In genomic region chr4:150598686-150599085, GRCm38 (mm10) we compare ENCODE assay signal across 10 mouse cellular contexts. TPM values are rescaled to one million over a fixed set of nuclear protein-coding genes. Genes with fewer than 3 reads are reported as not detected.
A peak's percentile ranks its signal among the peaks of the same experiment; 100 is the strongest.
DNase-seq lines count a peak whose midpoint lies in the region; ATAC-seq and TF ChIP-seq lines count a peak whose summit lies in the region.
"Had no signal": no experiment of that assay in that cellular context is flagged by ENCODE, and none has a peak within 500 bp of the region (broad histone marks: within the 10 kb centered on the region; RNA-seq: fewer than 3 reads in every experiment).

No protein-coding gene starts in this region.

- ATAC-seq in stomach, embryonic 15.5 days (ENCODE audit: insufficient read depth, low FRiP score, low read depth): no peak
- no peak for ATAC-seq in stomach, postnatal 0 days (ENCODE audit: low FRiP score, low TSS enrichment)
- ATAC-seq: CD4-positive, CD25-positive, alpha-beta regulatory T cell, adult 4 months had no signal

- H3K27ac ChIP-seq in heart, adult 2 months: no peak overlapping the region
- H3K27ac ChIP-seq in layer of hippocampus, adult 2 months: peak overlapping the region; percentile 32; the same call in 1 of the 2 replicates
- 0 out of 2 replicates have a peak overlapping the region, but pooled peaks have one; percentile 18 for H3K27ac ChIP-seq in stomach, embryonic 15.5 days
- H3K27ac ChIP-seq in stomach, postnatal 0 days (replicated peaks): no peak overlapping the region
- no peak overlapping the region for H3K27ac ChIP-seq in embryonic facial prominence, embryonic 10.5 days (replicated peaks)

- no peaks in the 10 kb centered on the region for H3K9me3 ChIP-seq in stomach, embryonic 15.5 days
- H3K9me3 ChIP-seq in stomach, postnatal 0 days (ENCODE audit: control insufficient read depth, low read length): no peaks in the 10 kb centered on the region
- no peaks in the 10 kb centered on the region for H3K9me3 ChIP-seq in embryonic facial prominence, embryonic 10.5 days

- DNase-seq in heart, adult 11 months: peak; percentile 95
- no peak for DNase-seq in heart, adult 2 months
- DNase-seq in layer of hippocampus, adult 2 months (ENCODE audit: low spot score in 2 of 2): no peak
- no peak for DNase-seq in layer of hippocampus, postnatal 25 days (ENCODE audit: extremely low spot score in 1 of 2, low spot score in 1 of 2)
- DNase-seq in stomach, postnatal 0 days (ENCODE audit: low spot score): no peak
- DNase-seq in thymus, postnatal 36 days: no peak
- no peak for DNase-seq in embryonic facial prominence, embryonic 10.5 days (ENCODE audit: low spot score)
- DNase-seq: gastrocnemius, postnatal 10 days had no signal

- H3K4me2 ChIP-seq in stomach, embryonic 15.5 days: no peak overlapping the region
- H3K4me2 ChIP-seq in stomach, postnatal 0 days (replicated peaks; ENCODE audit: low read depth): no peak overlapping the region

- peaks cover 8% of the 10 kb centered on the region for H3K79me2 ChIP-seq in heart, adult 2 months (replicated peaks; ENCODE audit: control insufficient read depth, insufficient read depth, low read length)

- peaks cover 8% of the 10 kb centered on the region; the same call in 1 of the 2 replicates for H3K36me3 ChIP-seq in heart, adult 2 months (ENCODE audit: control insufficient read depth, insufficient read depth, low read length)
- H3K36me3 ChIP-seq in stomach, embryonic 15.5 days: no peaks in the 10 kb centered on the region
- H3K36me3 ChIP-seq in stomach, postnatal 0 days (ENCODE audit: control insufficient read depth, insufficient read depth, low read length): no peaks in the 10 kb centered on the region
- H3K36me3 ChIP-seq in embryonic facial prominence, embryonic 10.5 days (replicated peaks): peaks cover under 1% of the 10 kb centered on the region; the same call in 1 of the 2 replicates

- no peak for TF ChIP-seq CTCF in heart, adult 2 months (IDR thresholded peaks at IDR 0.05)
- TF ChIP-seq CTCF in layer of hippocampus, adult 2 months (conservative IDR thresholded peaks at IDR 0.05): no peak
- no peak for TF ChIP-seq CTCF in stomach, postnatal 0 days (IDR thresholded peaks at IDR 0.05; ENCODE audit: low read depth)

- peaks cover 17% of the 10 kb centered on the region for H3K4me1 ChIP-seq in heart, adult 2 months (ENCODE audit: control insufficient read depth, insufficient read depth, low read length)
- peaks cover 19% of the 10 kb centered on the region; the same call in 1 of the 2 replicates for H3K4me1 ChIP-seq in stomach, embryonic 15.5 days
- H3K4me1 ChIP-seq in stomach, postnatal 0 days (replicated peaks; ENCODE audit: control insufficient read depth, insufficient read depth): 0 out of 2 replicates have a peak, but pooled peaks cover 2% of the 10 kb centered on the region
- peaks cover 13% of the 10 kb centered on the region for H3K4me1 ChIP-seq in embryonic facial prominence, embryonic 10.5 days

- H3K4me3 ChIP-seq in heart, adult 2 months: no peak overlapping the region
- no peak overlapping the region for H3K4me3 ChIP-seq in layer of hippocampus, adult 2 months
- no peak overlapping the region for H3K4me3 ChIP-seq in stomach, embryonic 15.5 days (replicated peaks)
- H3K4me3 ChIP-seq in stomach, postnatal 0 days (ENCODE audit: low read depth, low read length): no peak overlapping the region
- no peak overlapping the region for H3K4me3 ChIP-seq in embryonic facial prominence, embryonic 10.5 days

- no peak for TF ChIP-seq POLR2A in heart, adult 2 months (IDR thresholded peaks at IDR 0.05; ENCODE audit: insufficient read depth, low read depth, low read length)

- intact Hi-C loops in heart, adult 2 months (cut with DNase I): no loop called here

- TF ChIP-seq EP300 in heart, adult 2 months (IDR thresholded peaks at IDR 0.05; ENCODE audit: insufficient read depth, low read depth, low read length): no peak
- TF ChIP-seq EP300 in stomach, postnatal 0 days (optimal IDR thresholded peaks at IDR 0.05): no peak

- H3K27me3 ChIP-seq in heart, adult 2 months (ENCODE audit: control insufficient read depth, insufficient read depth, low read length): no peaks in the 10 kb centered on the region
- H3K27me3 ChIP-seq in stomach, embryonic 15.5 days (replicated peaks): no peaks in the 10 kb centered on the region
- no peaks in the 10 kb centered on the region for H3K27me3 ChIP-seq in stomach, postnatal 0 days (ENCODE audit: control insufficient read depth, insufficient read depth, low read length)
- no peaks in the 10 kb centered on the region for H3K27me3 ChIP-seq in embryonic facial prominence, embryonic 10.5 days (replicated peaks; ENCODE audit: low read depth, poor library complexity, severe bottlenecking)

- WGBS in heart, adult 2 months: 2% methylated on average over 1 of the region's 1 CpGs
- WGBS in stomach, embryonic 15.5 days: 62% methylated on average over 1 of the region's 1 CpGs
- 39% methylated on average over 1 of the region's 1 CpGs for WGBS in stomach, postnatal 0 days
- 92% methylated on average over 1 of the region's 1 CpGs for WGBS in embryonic facial prominence, embryonic 10.5 days

- H3K9ac ChIP-seq in heart, adult 2 months (ENCODE audit: low read depth, low read length): no peak overlapping the region
- H3K9ac ChIP-seq in stomach, embryonic 15.5 days: no peak overlapping the region
- H3K9ac ChIP-seq in stomach, postnatal 0 days (ENCODE audit: low read length): no peak overlapping the region

RNA-seq across cellular contexts. Expression of gene Slc45a1, which starts 53.3 kb away (rescaled TPM):
- not detected for total RNA-seq in heart, adult 2 months (2021)
- not detected in 2 replicates for polyA plus RNA-seq in heart, adult 2 months (2012; rRNA removed)
- total RNA-seq in layer of hippocampus, adult 2 months (2021): 10 to 100 TPM; 39.7 to 40.1 TPM
- total RNA-seq in layer of hippocampus, postnatal 25 days (2021): 10 to 100 TPM; 35.6 to 39.5 TPM
- polyA plus RNA-seq in stomach, embryonic 15.5 days (2015; fragmentation: Nextera tagmentation; extraction: Ambion mirVana): 0.85 and 1.0 TPM in 2 replicates
- 0.63 and 0.64 TPM in 2 replicates for polyA plus RNA-seq in stomach, postnatal 0 days (2015; fragmentation: Nextera tagmentation; extraction: Ambion mirVana)
- polyA plus RNA-seq in embryonic facial prominence, embryonic 10.5 days (2016; fragmentation: Nextera tagmentation; extraction: Ambion mirVana): 1.4 and 1.7 TPM in 2 replicates
- total RNA-seq: gastrocnemius, postnatal 10 days had no signal
- polyA plus RNA-seq: CD4-positive, CD25-positive, alpha-beta regulatory T cell, adult 4 months had no signal

Comparison
In these comparisons a context has a peak if more than half of its experiments do, and no peak if none do; other contexts are left out.
1. H3K27ac ChIP-seq: peak in layer of hippocampus, adult 2 months (single experiment) and stomach, embryonic 15.5 days (single experiment); none in heart, adult 2 months (single experiment), stomach, postnatal 0 days (single experiment) and embryonic facial prominence, embryonic 10.5 days (single experiment).